Mouse (Mus musculus) forebrain, embryonic 12.5 days (tissue): ENCODE measurements around the gene Zfp541. TPM values are rescaled to one million over a fixed set of nuclear protein-coding genes. Genes with fewer than 3 reads are reported as not detected.
A peak's percentile ranks its signal among the peaks of the same experiment; 100 is the strongest.

Source experiments
- ATAC-seq: fragments of 200-750 bp; cut with Nextera tagmentation; 2 replicates; pipeline ENCODE4 v1.8.0; 2017; ENCODE audit warnings: moderate TSS enrichment; ENCODE audit not compliant: low FRiP score
- H3K27ac ChIP-seq: fragments of 300-500 bp; sonication (generic); 2 replicates; pipeline ENCODE4 v1.5.1; 2016; ENCODE audit warnings: mild to moderate bottlenecking
- H3K27me3 ChIP-seq: fragments of 300-500 bp; sonication (generic); 2 replicates; pipeline ENCODE4 v1.6.1; 2016; ENCODE audit warnings: mild to moderate bottlenecking
- H3K36me3 ChIP-seq: fragments of 300-500 bp; sonication (generic); replicated peaks from 2 replicates; pipeline ENCODE4 v1.6.1; 2016; ENCODE audit warnings: mild to moderate bottlenecking
- H3K4me1 ChIP-seq: fragments of 300-500 bp; sonication (generic); 2 replicates; pipeline ENCODE4 v1.6.1; 2016
- H3K4me2 ChIP-seq: fragments of 300-500 bp; sonication (generic); 2 replicates; pipeline ENCODE4 v1.6.1; 2016; ENCODE audit warnings: mild to moderate bottlenecking, moderate library complexity
- H3K4me3 ChIP-seq: fragments of 300-500 bp; sonication (generic); replicated peaks from 2 replicates; pipeline ENCODE4 v1.5.1; 2016; ENCODE audit warnings: mild to moderate bottlenecking
- H3K9ac ChIP-seq: fragments of 300-500 bp; sonication (generic); 2 replicates; pipeline ENCODE4 v1.6.1; 2016; ENCODE audit warnings: mild to moderate bottlenecking
- H3K9me3 ChIP-seq: fragments of 300-500 bp; sonication (generic); 2 replicates; pipeline ENCODE4 v1.6.1; 2016
- WGBS: fragments of 180-500 bp; shearing (Covaris S2); methylation state at CpG from one replicate; pipeline ENCODE4 v1.1.7; 2016; 5-methylcytosine and 5-hydroxymethylcytosine counted together
- polyA plus RNA-seq: library from polyadenylated mRNA; unstranded; fragments of >200 nt; fragmentation: Nextera tagmentation; extraction: Ambion mirVana; gene quantifications from 2 replicates; pipeline ENCODE4 v1.2.1, GENCODE M21; 2016

Zfp541 gene
- polyA plus RNA-seq, 1 experiment from 2014 or later: not detected

DNA sequence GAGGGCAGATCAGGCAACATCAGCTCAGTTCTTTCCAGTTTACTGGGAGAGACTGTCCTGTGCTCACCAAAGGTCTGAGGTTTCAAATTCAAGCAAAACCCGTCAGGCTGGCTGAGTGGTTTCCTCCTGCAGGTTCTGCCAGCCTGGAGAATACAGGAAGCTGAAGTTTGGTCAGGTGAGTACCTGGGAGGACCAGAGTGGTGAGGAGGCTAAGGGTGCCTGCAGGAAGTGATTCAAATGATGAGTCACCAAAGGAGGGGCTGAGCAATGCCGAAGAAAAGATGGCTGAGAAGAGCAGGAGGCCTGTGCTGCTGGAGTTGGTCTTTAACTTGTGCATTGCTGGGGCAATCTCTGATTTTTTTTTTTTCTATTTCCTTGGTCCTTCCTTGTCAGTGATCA is 4.5 kb upstream of the Zfp541 start:
- Histone ChIP-seq H3K27me3 (peaks cover 37% of the 10 kb centered on the region), H3K9ac (no peak overlapping the region), H3K4me1 (peaks cover 2% of the 10 kb centered on the region), H3K4me2 (no peak overlapping the region), H3K36me3 (no peaks in the 10 kb centered on the region), H3K4me3 (no peak overlapping the region), H3K27ac (no peak overlapping the region), H3K9me3 (peaks cover 10% of the 10 kb centered on the region)
- ATAC-seq: no peak
- 73% methylated on average over 2 of the region's 2 CpGs for WGBS

DNA sequence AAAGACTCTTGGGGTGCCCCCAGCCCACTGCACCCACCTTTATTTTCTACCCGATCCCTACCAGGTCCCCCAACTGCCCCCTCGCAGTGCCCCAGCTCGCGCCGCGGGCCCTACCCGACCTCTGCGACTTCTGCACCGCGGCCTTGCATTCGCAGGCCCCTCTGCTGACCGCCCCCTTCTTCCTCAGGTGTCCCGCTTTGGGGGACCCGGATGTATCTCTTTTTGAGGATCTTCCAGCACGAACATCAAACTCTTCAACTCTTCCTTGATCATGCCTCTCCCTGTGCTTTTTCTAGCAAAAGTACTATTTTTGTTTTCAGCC is 446 bp downstream of the Zfp541 start:
- peaks cover 39% of the 10 kb centered on the region for H3K27me3 ChIP-seq
- H3K4me3 ChIP-seq: no peak overlapping the region
- 72% methylated on average over 15 of the region's 15 CpGs for WGBS
- no peak for ATAC-seq
- H3K9ac ChIP-seq: no peak overlapping the region
- no peak overlapping the region for H3K27ac ChIP-seq
- H3K9me3 ChIP-seq: peaks cover 10% of the 10 kb centered on the region
- no peaks in the 10 kb centered on the region for H3K36me3 ChIP-seq
- no peaks in the 10 kb centered on the region for H3K4me1 ChIP-seq
- H3K4me2 ChIP-seq: no peak overlapping the region

DNA sequence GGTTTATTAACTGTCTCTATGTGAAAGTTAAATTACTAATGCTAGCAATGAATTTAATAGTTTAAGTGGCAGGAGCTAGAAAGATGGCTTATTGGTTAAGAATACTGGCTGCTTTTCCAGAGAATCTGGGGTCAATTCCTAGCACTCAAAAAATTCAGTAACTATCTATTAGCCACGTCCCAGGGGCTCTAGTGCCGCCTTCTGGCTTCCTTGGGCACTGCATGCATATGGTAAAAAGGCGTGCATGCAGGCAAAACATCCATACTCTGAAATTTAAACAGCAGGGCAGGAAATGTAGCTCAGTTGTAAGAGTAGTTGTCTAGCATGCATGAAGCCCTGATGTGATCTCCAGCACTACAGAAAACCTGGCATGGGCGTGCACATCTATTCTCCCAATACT is 1.9 kb downstream of the Zfp541 start:
- no peak for ATAC-seq
- peaks cover 10% of the 10 kb centered on the region for H3K9me3 ChIP-seq
- H3K4me1 ChIP-seq: no peaks in the 10 kb centered on the region
- WGBS: 27% methylated on average over 4 of the region's 4 CpGs
- H3K9ac ChIP-seq: no peak overlapping the region
- no peak overlapping the region for H3K27ac ChIP-seq
- H3K36me3 ChIP-seq: no peaks in the 10 kb centered on the region
- no peak overlapping the region for H3K4me2 ChIP-seq
- no peak overlapping the region for H3K4me3 ChIP-seq
- peaks cover 36% of the 10 kb centered on the region for H3K27me3 ChIP-seq

DNA sequence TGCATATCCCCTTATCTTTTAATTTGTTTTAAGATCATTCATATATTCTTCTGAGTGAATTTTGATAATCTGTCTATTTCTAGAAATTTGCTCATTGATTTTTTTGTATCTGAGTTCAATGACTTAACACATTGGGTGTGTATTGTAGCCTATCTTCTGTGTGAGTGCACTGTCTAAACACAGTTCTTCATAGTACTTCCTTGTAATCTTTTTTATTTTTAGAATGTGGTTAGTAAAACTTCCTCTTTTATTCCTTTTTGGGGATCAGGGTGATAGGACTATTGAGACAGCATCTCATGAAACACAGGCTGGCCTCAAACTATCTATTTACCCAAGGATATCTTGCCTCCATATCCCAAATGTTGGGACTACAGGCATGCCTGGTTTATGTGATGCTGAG is 9.2 kb downstream of the Zfp541 start:
- Histone ChIP-seq H3K4me1 (no peaks in the 10 kb centered on the region), H3K4me2 (no peak overlapping the region), H3K27ac (no peak overlapping the region), H3K27me3 (peaks cover 4% of the 10 kb centered on the region; the same call in 1 of the 2 replicates), H3K4me3 (no peak overlapping the region), H3K9me3 (no peaks in the 10 kb centered on the region), H3K9ac (no peak overlapping the region), H3K36me3 (no peaks in the 10 kb centered on the region)
- ATAC-seq: no peak

DNA sequence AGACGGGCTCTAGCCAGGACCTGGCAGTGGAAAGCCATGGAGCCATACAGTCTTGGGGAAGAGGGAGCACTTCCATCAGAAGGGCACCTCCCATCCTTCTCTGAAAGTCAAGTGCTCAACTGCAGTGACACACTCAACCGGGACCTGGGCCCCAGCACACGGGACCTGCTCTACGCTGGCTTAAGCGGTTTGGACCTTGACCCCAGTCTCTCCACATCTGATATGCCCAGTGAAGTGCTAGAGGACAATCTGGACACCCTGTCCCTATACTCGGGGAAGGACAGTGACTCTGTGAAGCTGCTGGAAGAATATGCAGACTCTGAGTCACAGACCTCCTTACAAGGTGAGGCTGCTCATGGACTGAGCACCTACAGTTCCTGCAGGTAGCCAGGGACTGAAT is 10.3 kb downstream of the Zfp541 start:
- no peak overlapping the region for H3K27ac ChIP-seq
- H3K4me2 ChIP-seq: no peak overlapping the region
- no peaks in the 10 kb centered on the region for H3K9me3 ChIP-seq
- ATAC-seq: no peak
- no peaks in the 10 kb centered on the region for H3K4me1 ChIP-seq
- 87% methylated on average over 6 of the region's 6 CpGs for WGBS
- peaks cover 4% of the 10 kb centered on the region; the same call in 1 of the 2 replicates for H3K27me3 ChIP-seq
- no peaks in the 10 kb centered on the region for H3K36me3 ChIP-seq
- H3K4me3 ChIP-seq: no peak overlapping the region
- no peak overlapping the region for H3K9ac ChIP-seq

DNA sequence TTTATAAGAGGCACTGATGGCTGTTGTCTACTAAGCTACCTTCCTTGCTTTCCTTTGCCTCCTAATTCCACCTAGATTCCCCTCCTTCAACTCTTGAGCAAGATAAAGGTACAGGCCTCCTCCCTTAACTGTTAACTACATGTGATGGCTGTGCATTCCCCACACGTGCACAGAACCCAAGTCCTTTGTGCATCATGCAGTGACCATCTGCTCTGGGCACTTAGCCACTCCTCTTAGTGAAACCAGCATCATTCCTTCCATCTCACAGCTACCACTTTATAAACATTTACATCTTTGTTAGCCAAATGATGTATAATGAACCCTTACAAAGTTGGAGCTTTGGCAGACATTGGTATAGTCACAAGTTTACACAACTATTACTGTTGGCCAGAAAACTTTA is 18.3 kb downstream of the Zfp541 start:
- H3K4me2 ChIP-seq: no peak overlapping the region
- no peak overlapping the region for H3K9ac ChIP-seq
- no peak overlapping the region for H3K27ac ChIP-seq
- H3K27me3 ChIP-seq: 0 out of 2 replicates have a peak, but pooled peaks cover 7% of the 10 kb centered on the region
- no peaks in the 10 kb centered on the region for H3K4me1 ChIP-seq
- ATAC-seq: no peak
- no peaks in the 10 kb centered on the region for H3K36me3 ChIP-seq
- H3K9me3 ChIP-seq: no peaks in the 10 kb centered on the region
- WGBS: 71% methylated on average over 1 of the region's 1 CpGs
- no peak overlapping the region for H3K4me3 ChIP-seq

DNA sequence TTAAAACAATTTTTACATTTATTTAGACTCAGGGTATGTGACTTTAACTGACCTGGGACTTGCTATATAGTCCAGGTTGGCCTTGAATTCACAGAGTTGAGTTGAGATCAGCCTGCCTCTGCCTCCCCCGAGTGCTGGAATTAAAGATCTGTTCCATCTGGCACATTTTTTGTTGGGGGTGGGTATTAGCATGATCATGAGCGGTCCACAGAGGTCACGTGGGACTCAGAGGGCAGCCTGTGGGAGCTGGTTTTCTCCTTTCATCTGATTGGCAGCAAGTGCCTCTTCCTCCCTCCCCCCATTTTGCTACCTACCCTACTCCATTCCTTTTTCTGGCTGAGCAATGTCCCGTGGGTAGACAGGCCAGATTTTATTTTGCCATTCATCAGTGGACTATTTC is 19.0 kb downstream of the Zfp541 start:
- Histone ChIP-seq H3K9ac (no peak overlapping the region), H3K4me3 (no peak overlapping the region), H3K4me1 (no peaks in the 10 kb centered on the region), H3K36me3 (no peaks in the 10 kb centered on the region), H3K27ac (no peak overlapping the region), H3K9me3 (no peaks in the 10 kb centered on the region), H3K27me3 (0 out of 2 replicates have a peak, but pooled peaks cover 7% of the 10 kb centered on the region), H3K4me2 (no peak overlapping the region)
- no peak for ATAC-seq
- 81% methylated on average over 4 of the region's 4 CpGs for WGBS

DNA sequence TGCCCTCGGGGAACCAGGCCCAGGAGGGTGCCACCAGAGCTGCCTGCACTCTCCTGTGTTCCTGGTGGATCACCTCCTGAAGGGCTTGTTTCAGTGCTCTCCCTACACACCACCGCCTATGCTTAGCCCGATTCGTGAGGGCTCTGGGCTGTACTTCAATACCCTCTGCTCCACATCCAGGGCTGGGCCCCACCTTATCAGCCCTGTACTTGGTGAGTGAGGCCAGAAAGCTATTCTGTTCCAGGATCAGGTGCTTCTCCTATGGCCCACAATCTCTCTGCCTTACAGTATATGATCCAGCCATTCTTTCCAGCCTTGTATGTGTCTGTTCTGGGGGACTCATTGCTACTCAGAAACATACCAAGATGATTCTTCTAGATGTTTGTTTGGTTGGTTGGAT is 21.7 kb downstream of the Zfp541 start:
- no peak for ATAC-seq
- no peaks in the 10 kb centered on the region for H3K36me3 ChIP-seq
- 0 out of 2 replicates have a peak, but pooled peaks cover 7% of the 10 kb centered on the region for H3K27me3 ChIP-seq
- H3K4me1 ChIP-seq: no peaks in the 10 kb centered on the region
- H3K9ac ChIP-seq: no peak overlapping the region
- H3K27ac ChIP-seq: no peak overlapping the region
- WGBS: 57% methylated on average over 4 of the region's 4 CpGs
- H3K4me2 ChIP-seq: no peak overlapping the region
- H3K4me3 ChIP-seq: no peak overlapping the region
- no peaks in the 10 kb centered on the region for H3K9me3 ChIP-seq

DNA sequence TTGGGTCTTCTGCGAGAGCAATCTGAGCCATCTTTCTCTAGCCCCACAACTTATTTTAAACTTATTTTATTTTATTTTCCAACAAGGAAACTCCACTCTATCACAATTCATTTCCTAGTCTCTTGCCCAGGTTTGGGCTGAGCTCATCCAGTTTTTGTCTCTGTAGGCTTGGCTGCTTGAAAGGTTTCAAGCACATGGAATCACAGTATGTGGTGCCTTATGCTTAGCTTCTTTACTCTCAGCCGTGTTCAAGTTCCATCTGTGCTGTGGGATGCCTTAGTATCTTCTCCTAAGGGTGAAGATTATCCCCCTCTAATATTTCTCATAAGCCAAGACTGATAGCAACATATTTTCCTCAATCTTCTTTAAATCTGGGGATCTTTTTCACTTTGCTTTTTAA is 26.0 kb downstream of the Zfp541 start:
- Histone ChIP-seq H3K36me3 (no peaks in the 10 kb centered on the region), H3K4me2 (no peak overlapping the region), H3K27me3 (0 out of 2 replicates have a peak, but pooled peaks cover 7% of the 10 kb centered on the region), H3K9me3 (no peaks in the 10 kb centered on the region), H3K4me3 (no peak overlapping the region), H3K9ac (no peak overlapping the region), H3K27ac (no peak overlapping the region), H3K4me1 (no peaks in the 10 kb centered on the region)
- 84% methylated on average over 2 of the region's 2 CpGs for WGBS
- no peak for ATAC-seq

DNA sequence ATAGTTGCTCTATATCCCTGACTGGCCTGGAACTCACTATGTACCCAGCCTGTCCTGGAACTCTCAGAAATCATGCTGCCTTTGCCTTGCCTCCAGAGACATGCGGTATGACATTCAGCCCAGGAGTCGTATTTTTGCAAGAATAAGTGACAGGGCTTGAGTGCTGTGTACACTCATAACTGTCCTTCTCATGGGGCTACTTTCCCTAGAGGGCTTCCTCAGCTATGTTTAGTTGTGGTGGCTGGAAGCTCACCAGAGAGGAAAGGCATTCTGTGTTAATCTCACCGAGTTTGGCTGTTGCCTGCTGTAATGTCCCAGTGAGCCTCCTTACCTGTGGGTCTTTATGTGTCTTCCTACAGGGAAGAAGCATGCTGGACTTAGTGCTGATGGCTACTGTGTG is 33.0 kb downstream of the Zfp541 start:
- Histone ChIP-seq H3K36me3 (no peaks in the 10 kb centered on the region), H3K27me3 (peaks cover 11% of the 10 kb centered on the region), H3K9ac (no peak overlapping the region), H3K4me2 (no peak overlapping the region), H3K4me3 (no peak overlapping the region), H3K27ac (no peak overlapping the region), H3K4me1 (peaks cover 11% of the 10 kb centered on the region), H3K9me3 (no peaks in the 10 kb centered on the region)
- no peak for ATAC-seq
- WGBS: 71% methylated on average over 3 of the region's 3 CpGs

DNA sequence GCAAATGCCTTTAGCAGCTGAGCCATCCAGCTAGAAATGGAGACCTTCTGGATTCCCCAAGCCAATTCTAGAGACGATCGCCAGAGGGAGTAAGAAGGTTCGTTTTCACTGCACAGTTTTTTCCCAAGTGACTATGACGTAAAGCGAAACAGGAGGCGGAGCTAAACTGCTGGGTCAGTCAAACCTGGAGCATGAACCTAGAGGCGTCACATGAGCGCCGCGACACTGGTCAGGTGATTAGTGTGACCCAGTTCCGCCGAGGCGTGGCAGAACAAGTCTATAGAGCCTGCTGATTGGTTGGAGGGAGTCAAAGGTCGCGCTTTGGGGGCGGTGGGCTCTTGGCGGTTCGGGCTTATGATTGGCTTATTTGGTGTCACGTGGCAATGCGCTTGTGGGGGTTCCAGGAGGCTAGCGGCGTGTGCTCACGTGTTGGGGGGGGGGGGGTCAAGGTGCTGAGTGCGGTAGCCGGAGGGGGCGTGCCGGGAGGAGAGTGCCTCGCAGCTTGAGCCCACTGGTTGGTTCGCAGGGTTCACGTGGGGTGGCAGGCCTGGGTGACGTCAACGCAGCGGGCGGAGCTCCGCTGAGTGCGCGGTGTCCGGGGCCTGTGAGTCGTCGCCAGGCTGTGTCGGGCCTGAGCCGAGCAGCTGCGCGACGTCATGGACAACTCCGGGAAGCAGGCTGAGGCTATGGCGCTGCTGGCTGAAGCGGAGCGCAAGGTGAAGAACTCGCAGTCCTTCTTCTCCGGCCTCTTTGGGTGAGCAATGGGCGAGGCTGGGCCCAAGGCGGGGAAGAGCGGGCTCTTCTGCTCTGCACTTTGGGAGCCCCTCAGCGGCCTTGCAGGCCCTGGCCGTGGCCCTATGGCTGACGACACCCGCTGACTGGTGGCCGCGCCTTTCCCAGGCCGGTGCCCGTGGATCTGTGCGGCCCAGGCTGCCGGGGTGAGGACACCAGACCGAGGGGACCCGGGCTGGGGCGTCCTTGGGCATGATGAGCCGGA is 36.7 kb downstream of the Zfp541 start, which contains the start of gene Napa:
Gene Napa (plus strand): TSS at position 438 of the 997 bp plus-strand sequence.
- ATAC-seq: peak; percentile 99
- peak within 1 kb of the TSS; percentile 75 for H3K4me3 ChIP-seq
- WGBS: under 1% methylated on average over 68 of the region's 68 CpGs

DNA sequence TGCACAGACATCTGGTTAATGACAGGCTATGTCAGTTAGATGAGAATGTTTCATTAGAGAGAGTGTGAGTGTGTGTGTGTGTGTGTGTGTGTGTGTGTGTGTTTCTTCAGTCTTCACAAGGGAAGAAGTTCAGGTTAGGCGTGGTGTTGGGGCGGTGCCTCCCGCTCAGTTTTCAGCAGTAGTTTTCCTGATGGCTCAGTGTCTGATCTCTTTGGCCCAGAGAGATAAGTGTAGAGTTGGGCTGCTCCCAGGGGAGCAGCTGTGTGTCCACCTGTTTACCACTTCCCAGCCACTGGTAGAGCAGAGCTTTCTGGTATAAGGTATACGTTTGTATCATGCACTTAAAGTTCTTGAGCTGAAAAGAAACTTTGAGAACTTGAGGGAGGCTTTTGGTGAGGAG is 38.3 kb downstream of the Zfp541 start:
- H3K4me1 ChIP-seq: peaks cover 33% of the 10 kb centered on the region
- WGBS: 90% methylated on average over 4 of the region's 4 CpGs
- H3K9me3 ChIP-seq: no peaks in the 10 kb centered on the region
- H3K9ac ChIP-seq: peak overlapping the region; percentile 90; the same call in 1 of the 2 replicates
- no peak for ATAC-seq
- H3K4me3 ChIP-seq: 0 out of 2 replicates have a peak overlapping the region, but pooled peaks have one; percentile 75
- H3K4me2 ChIP-seq: peak overlapping the region; percentile 74
- peaks cover 11% of the 10 kb centered on the region for H3K27me3 ChIP-seq
- H3K27ac ChIP-seq: no peak overlapping the region
- H3K36me3 ChIP-seq: peaks cover 22% of the 10 kb centered on the region

More for the DNA sequence above, 36.7 kb downstream of the Zfp541 start, which contains the start of gene Napa:
- H3K4me1 ChIP-seq: peaks cover 27% of the 10 kb centered on the region
- H3K9ac ChIP-seq: peak within 1 kb of the TSS; percentile 90
- peaks cover 11% of the 10 kb centered on the region for H3K27me3 ChIP-seq
- H3K9me3 ChIP-seq: no peaks in the 10 kb centered on the region
- H3K4me2 ChIP-seq: peak within 1 kb of the TSS; percentile 74
- peak within 1 kb of the TSS; percentile 78 for H3K27ac ChIP-seq
- 0 out of 2 replicates have a peak, but pooled peaks cover 11% of the 10 kb centered on the region for H3K36me3 ChIP-seq

DNA sequence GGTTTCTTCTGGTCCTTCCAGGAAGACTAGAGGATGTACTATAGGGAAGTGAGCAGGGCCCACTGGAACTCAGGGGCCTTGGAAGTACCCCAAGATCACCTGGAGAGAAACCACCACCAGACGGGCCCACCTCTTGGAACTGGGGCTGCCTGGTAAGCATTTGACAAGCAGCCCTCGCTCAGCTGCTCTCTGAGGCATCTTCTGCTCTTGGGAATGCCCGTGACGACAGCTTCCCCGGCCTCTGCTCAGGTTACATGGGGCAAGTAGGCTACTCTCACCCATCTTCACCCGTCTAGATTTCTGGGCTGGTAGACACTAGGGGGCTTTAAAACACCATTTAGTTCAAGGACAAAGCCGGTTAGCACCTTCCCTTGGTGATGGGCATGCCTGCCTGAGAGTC is 39.5 kb downstream of the Zfp541 start:
- no peak overlapping the region for H3K9ac ChIP-seq
- H3K36me3 ChIP-seq: peaks cover 25% of the 10 kb centered on the region
- WGBS: 82% methylated on average over 7 of the region's 7 CpGs
- no peak overlapping the region for H3K27ac ChIP-seq
- no peak overlapping the region for H3K4me3 ChIP-seq
- peaks cover 33% of the 10 kb centered on the region for H3K4me1 ChIP-seq
- H3K27me3 ChIP-seq: no peaks in the 10 kb centered on the region
- no peak overlapping the region for H3K4me2 ChIP-seq
- no peaks in the 10 kb centered on the region for H3K9me3 ChIP-seq
- no peak for ATAC-seq
